Mouse (Mus musculus) myocyte (in vitro differentiated cells): Measurements from ENCODE around the gene AI597479. TPM values are rescaled to one million over a fixed set of nuclear protein-coding genes. Genes with fewer than 3 reads are reported as not detected.

Experiments used
- H3K27me3 ChIP-seq: one replicate; pipeline ENCODE4 v1.6.1; 2011; ENCODE audit not compliant: control insufficient read depth, insufficient read depth, insufficient read length
- H3K36me3 ChIP-seq: one replicate; pipeline ENCODE4 v1.6.1; 2011; ENCODE audit not compliant: control insufficient read depth, insufficient read depth
- H3K4me2 ChIP-seq: one replicate; pipeline ENCODE4 v1.6.1; 2011; ENCODE audit warnings: low read depth, control low read depth
- H3K4me3 ChIP-seq: one replicate; pipeline ENCODE4 v1.5.1; 2011; ENCODE audit warnings: mild to moderate bottlenecking, control low read depth, moderate library complexity
- H3K79me2 ChIP-seq: one replicate; pipeline ENCODE4 v1.6.1; 2011; ENCODE audit not compliant: control insufficient read depth, insufficient read depth
- H3ac ChIP-seq: one replicate; pipeline ENCODE4 v1.6.1; 2011; ENCODE audit not compliant: control insufficient read depth, insufficient read length
- CEBPB ChIP-seq: IDR thresholded peaks from 2 replicates; pipeline ENCODE4 v1.6.1; 2011; ENCODE audit warnings: mild to moderate bottlenecking, moderate library complexity; ENCODE audit not compliant: poor library complexity, insufficient read depth, severe bottlenecking
- E2F4 ChIP-seq: IDR thresholded peaks from one replicate; pipeline ENCODE4 v1.6.1; 2011; ENCODE audit warnings: mild to moderate bottlenecking, control low read depth, moderate library complexity; ENCODE audit not compliant: insufficient read depth
- MAX ChIP-seq: IDR thresholded peaks from one replicate; pipeline ENCODE4 v1.6.1; 2011; ENCODE audit warnings: low read depth, mild to moderate bottlenecking, control low read depth
- MYOD1 ChIP-seq, 3 experiments: IDR thresholded peaks; one replicate each; pipeline ENCODE4 v1.6.1; 2011; ENCODE audit warnings: control low read depth in 2 of 3, low read depth in 2 of 3, mild to moderate bottlenecking in 2 of 3, moderate library complexity in 1 of 3; ENCODE audit not compliant: insufficient read length in 2 of 3, control insufficient read depth in 1 of 3
- MYOG ChIP-seq, 3 experiments: IDR thresholded peaks; one replicate each; pipeline ENCODE4 v1.6.1; 2011; ENCODE audit warnings: control low read depth in 2 of 3, low read depth in 2 of 3, mild to moderate bottlenecking in 2 of 3; ENCODE audit not compliant: insufficient read length in 2 of 3, control insufficient read depth in 1 of 3, insufficient read depth in 1 of 3
- POLR2A ChIP-seq: IDR thresholded peaks from one replicate; pipeline ENCODE4 v1.6.1; 2011; ENCODE audit warnings: low read depth, mild to moderate bottlenecking, control low read depth, moderate library complexity; ENCODE audit not compliant: insufficient read length
- POLR2AphosphoS2 ChIP-seq: IDR thresholded peaks from one replicate; pipeline ENCODE4 v1.6.1; 2011; ENCODE audit warnings: low read depth, control low read depth; ENCODE audit not compliant: insufficient read length
- REST ChIP-seq: IDR thresholded peaks from one replicate; pipeline ENCODE4 v1.6.1; 2011; ENCODE audit warnings: mild to moderate bottlenecking, control low read depth, moderate library complexity; ENCODE audit not compliant: insufficient read depth, insufficient read length
- SRF ChIP-seq: IDR thresholded peaks from one replicate; pipeline ENCODE4 v1.6.1; 2011; ENCODE audit warnings: low read depth; ENCODE audit not compliant: control insufficient read depth, insufficient read length
- TCF12 ChIP-seq: IDR thresholded peaks from one replicate; pipeline ENCODE4 v1.6.1; 2011; ENCODE audit warnings: mild to moderate bottlenecking, control low read depth; ENCODE audit not compliant: poor library complexity, insufficient read depth, severe bottlenecking
- TCF3 ChIP-seq: IDR thresholded peaks from one replicate; pipeline ENCODE4 v1.6.1; 2011; ENCODE audit warnings: low read depth, control low read depth; ENCODE audit not compliant: insufficient read length
- USF1 ChIP-seq: IDR thresholded peaks from one replicate; pipeline ENCODE4 v1.6.1; 2011; ENCODE audit warnings: low read depth, mild to moderate bottlenecking, control low read depth, moderate library complexity
- polyA plus RNA-seq: library from polyadenylated mRNA; unstranded; fragments of >200 nt; fragmentation: generic; extraction: Trizol; gene quantifications from one replicate; pipeline ENCODE4 v1.2.1, GENCODE M21; 2012; ENCODE audit warnings: missing spikeins

The AI597479 gene
- polyA plus RNA-seq, 1 experiment = 12.0 TPM

DNA sequence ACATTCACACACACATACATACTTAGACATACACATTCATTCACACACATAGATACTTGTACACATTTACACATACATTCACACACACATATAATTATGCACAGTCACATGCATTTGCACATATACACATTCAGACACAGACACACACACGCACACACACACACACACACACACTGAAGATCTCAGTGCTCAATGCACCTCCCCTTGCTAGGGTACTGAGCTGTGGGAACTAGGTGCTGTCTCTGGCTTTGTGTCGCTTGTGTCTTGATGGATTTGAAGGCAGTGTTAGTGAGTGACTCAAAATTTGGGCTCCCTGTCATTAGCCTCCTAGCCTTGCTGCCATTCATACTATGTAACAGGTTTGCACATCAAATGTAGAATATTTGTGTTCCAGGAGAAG is 24.1 kb downstream of the AI597479 start:
- Histone ChIP-seq H3K4me3 (no peak overlapping the region), H3K4me2 (no peak overlapping the region), H3K27me3 (no peaks in the 10 kb centered on the region), H3K36me3 (peaks cover 29% of the 10 kb centered on the region), H3ac (no peak overlapping the region), H3K79me2 (no peaks in the 10 kb centered on the region)
- peak; percentile 29 for TF ChIP-seq POLR2AphosphoS2
- no peak for TF ChIP-seq TCF3
- no peak for TF ChIP-seq MAX

DNA sequence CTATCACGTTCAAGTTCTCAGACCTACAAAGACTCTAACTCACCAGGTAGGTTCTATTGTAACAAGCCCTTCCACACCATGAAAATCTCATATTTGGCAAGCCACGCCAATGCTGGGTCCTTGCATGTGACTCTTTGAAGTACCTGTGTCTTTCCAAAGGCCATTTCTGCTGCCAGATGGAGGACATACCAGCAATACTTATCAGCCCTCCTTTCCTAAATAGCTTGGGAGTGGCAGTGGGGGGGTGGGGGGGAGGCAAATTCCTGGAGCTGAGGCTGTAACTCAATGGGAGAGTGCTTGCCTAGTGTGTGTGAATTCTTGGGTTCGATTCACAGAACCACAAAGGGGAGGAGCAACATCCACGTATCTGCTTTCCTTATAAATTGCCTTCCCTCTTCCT is 26.2 kb downstream of the AI597479 start:
- Histone ChIP-seq H3K79me2 (no peaks in the 10 kb centered on the region), H3K27me3 (no peaks in the 10 kb centered on the region), H3K36me3 (peaks cover 35% of the 10 kb centered on the region), H3K4me3 (no peak overlapping the region), H3ac (no peak overlapping the region), H3K4me2 (no peak overlapping the region)
- TF ChIP-seq TCF3 (no peak), MYOD1 (IDR thresholded peaks at IDR 0.05; ENCODE audit: control insufficient read depth in 1 of 3, insufficient read length in 2 of 3, low read depth in 2 of 3) (no peak), REST (no peak), SRF (no peak), USF1 (no peak), MAX (no peak), TCF12 (no peak), E2F4 (no peak), POLR2A (no peak)

GRCm38 (mm10) chr1:43127196-43127595 is 28.7 kb downstream of the AI597479 start:
- Histone ChIP-seq H3K4me2 (no peak overlapping the region), H3K4me3 (no peak overlapping the region), H3K79me2 (no peaks in the 10 kb centered on the region), H3ac (no peak overlapping the region), H3K27me3 (no peaks in the 10 kb centered on the region), H3K36me3 (peaks cover 42% of the 10 kb centered on the region)
- TF ChIP-seq TCF12 = no peak
- no peak for TF ChIP-seq TCF3
- TF ChIP-seq CEBPB = no peak
- no peak for TF ChIP-seq POLR2AphosphoS2
- TF ChIP-seq REST = no peak
- TF ChIP-seq POLR2A = no peak
- TF ChIP-seq E2F4 = no peak
- TF ChIP-seq MAX = no peak
- TF ChIP-seq SRF = no peak
- no peak for TF ChIP-seq MYOD1 (IDR thresholded peaks at IDR 0.05; ENCODE audit: control insufficient read depth in 1 of 3, insufficient read length in 2 of 3, low read depth in 2 of 3)
- no peak for TF ChIP-seq MYOG (IDR thresholded peaks at IDR 0.05; ENCODE audit: control insufficient read depth in 1 of 3, insufficient read depth in 1 of 3, insufficient read length in 2 of 3, low read depth in 2 of 3)
- TF ChIP-seq USF1 = no peak

DNA sequence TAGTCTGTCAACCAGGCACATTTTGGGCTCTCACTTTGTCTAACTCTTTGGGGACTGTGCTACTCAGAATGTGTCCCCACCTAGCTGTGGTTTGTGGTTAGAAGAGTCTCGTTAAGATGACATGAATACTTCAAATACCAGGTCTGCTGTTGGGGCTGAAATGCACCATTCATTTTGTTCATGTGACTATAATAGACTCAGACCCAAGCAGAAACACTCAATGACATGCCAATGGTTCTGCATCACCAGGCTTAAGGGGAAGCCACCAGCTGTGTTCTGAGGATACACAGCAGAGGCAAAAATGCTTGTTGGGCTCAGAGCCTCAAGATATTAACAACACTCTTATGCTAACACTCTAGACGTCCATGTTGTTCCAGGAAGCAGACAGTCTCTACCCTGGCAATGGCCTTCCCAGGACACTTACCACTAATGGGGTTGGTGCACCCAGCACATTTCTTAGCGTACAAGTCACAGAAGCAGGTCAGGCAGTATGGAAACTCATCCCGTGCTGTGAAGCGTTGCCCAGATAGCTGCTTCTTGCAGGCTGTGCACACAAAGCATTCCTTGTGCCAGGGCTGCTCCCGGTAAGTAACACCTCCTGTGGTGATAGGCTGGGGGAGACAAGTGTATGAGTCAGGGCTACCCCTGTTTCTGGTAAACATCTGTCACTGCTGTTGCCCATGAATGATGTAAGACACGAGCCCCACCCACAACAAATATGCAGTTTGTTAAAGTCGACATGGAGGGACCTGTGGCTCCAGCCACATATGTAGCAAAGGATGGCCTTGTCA is 29.5 kb downstream of the AI597479 start:
- Histone ChIP-seq H3K4me3 (no peak overlapping the region), H3K36me3 (peaks cover 34% of the 10 kb centered on the region), H3K79me2 (peaks cover 4% of the 10 kb centered on the region), H3ac (no peak overlapping the region), H3K27me3 (no peaks in the 10 kb centered on the region), H3K4me2 (peak overlapping the region; percentile 40)
- TF ChIP-seq CEBPB (peak; percentile 78), SRF (no peak), MYOD1 (IDR thresholded peaks at IDR 0.05; ENCODE audit: control insufficient read depth in 1 of 3, insufficient read length in 2 of 3, low read depth in 2 of 3) (peak in 2 of 3 experiments; percentile 51 to 81), TCF3 (peak; percentile 30), REST (no peak), POLR2AphosphoS2 (no peak), USF1 (peak; percentile 37), MAX (no peak), POLR2A (no peak), E2F4 (no peak), TCF12 (peak; percentile 50), MYOG (IDR thresholded peaks at IDR 0.05; ENCODE audit: control insufficient read depth in 1 of 3, insufficient read depth in 1 of 3, insufficient read length in 2 of 3, low read depth in 2 of 3) (peak in 2 of 3 experiments; percentile 32 to 77)

- peaks cover 45% of the 10 kb centered on the region for H3K36me3 ChIP-seq
- no peaks in the 10 kb centered on the region for H3K27me3 ChIP-seq
- TF ChIP-seq MYOD1 (IDR thresholded peaks at IDR 0.05; ENCODE audit: control insufficient read depth in 1 of 3, insufficient read length in 2 of 3, low read depth in 2 of 3) = no peak
- TF ChIP-seq CEBPB = no peak
- no peak for TF ChIP-seq TCF3
- TF ChIP-seq USF1 = no peak
- no peak for TF ChIP-seq POLR2AphosphoS2
- no peak for TF ChIP-seq SRF
- TF ChIP-seq MYOG (IDR thresholded peaks at IDR 0.05; ENCODE audit: control insufficient read depth in 1 of 3, insufficient read depth in 1 of 3, insufficient read length in 2 of 3, low read depth in 2 of 3) = no peak
- TF ChIP-seq REST = no peak
- TF ChIP-seq MAX = no peak
- TF ChIP-seq TCF12 = no peak
- TF ChIP-seq POLR2A = no peak
- no peak for TF ChIP-seq E2F4
- H3K79me2 ChIP-seq = peaks cover 28% of the 10 kb centered on the region
- no peak overlapping the region for H3K4me2 ChIP-seq
- H3K4me3 ChIP-seq = no peak overlapping the region
- no peak overlapping the region for H3ac ChIP-seq
Observed at GRCm38 (mm10) chr1:43130219-43130981, 31.9 kb downstream of the AI597479 start.
